Mouse (Mus musculus): Measurements from ENCODE around the gene Wnt10a.

- TF ChIP-seq POLR2A (IDR thresholded peaks at IDR 0.05; ENCODE audit: insufficient read depth, low read depth, low read length) (no peak), CTCF (IDR thresholded peaks at IDR 0.05; ENCODE audit: insufficient read depth, low read depth, low read length) (no peak)
These were observed 44.0 kb upstream of the Wnt10a start for GRCm38 (mm10) chr1:74747335-74747734.

Measured in olfactory bulb, adult 2 months (tissue).